Mouse (Mus musculus): ENCODE results near the gene Glrx5. TPM values are rescaled to one million over a fixed set of nuclear protein-coding genes. Genes with fewer than 3 reads are reported as not detected.

The Glrx5 gene
- polyA plus RNA-seq, 1 experiment: 22.5 TPM

GRCm38 (mm10) chr12:105039578-105040289 is 7.2 kb downstream of the Glrx5 start:
- Histone ChIP-seq H3K27ac (ENCODE audit: insufficient read depth, low read depth, low read length) (no peak overlapping the region), H3K4me1 (ENCODE audit: control insufficient read depth, insufficient read depth, low read length) (peaks cover 21% of the 10 kb centered on the region), H3K4me3 (ENCODE audit: insufficient read depth, low read length) (no peak overlapping the region)
- TF ChIP-seq CTCF (IDR thresholded peaks at IDR 0.05; ENCODE audit: low read depth, low read length) (no peak), POLR2A (IDR thresholded peaks at IDR 0.05; ENCODE audit: borderline replicate concordance, low read depth, low read length) (no peak)

GRCm38 (mm10) chr12:105040950-105041349 is 8.5 kb downstream of the Glrx5 start:
- TF ChIP-seq POLR2A (IDR thresholded peaks at IDR 0.05; ENCODE audit: borderline replicate concordance, low read depth, low read length) (no peak), CTCF (IDR thresholded peaks at IDR 0.05; ENCODE audit: low read depth, low read length) (no peak)
- H3K4me1 ChIP-seq (ENCODE audit: control insufficient read depth, insufficient read depth, low read length): peaks cover 17% of the 10 kb centered on the region
- no peak overlapping the region for H3K27ac ChIP-seq (ENCODE audit: insufficient read depth, low read depth, low read length)
- no peak overlapping the region for H3K4me3 ChIP-seq (ENCODE audit: insufficient read depth, low read length)

- H3K4me3 ChIP-seq (ENCODE audit: insufficient read depth, low read length): no peak overlapping the region
- no peak for TF ChIP-seq POLR2A (IDR thresholded peaks at IDR 0.05; ENCODE audit: borderline replicate concordance, low read depth, low read length)
- TF ChIP-seq CTCF (IDR thresholded peaks at IDR 0.05; ENCODE audit: low read depth, low read length): no peak
- no peaks in the 10 kb centered on the region for H3K4me1 ChIP-seq (ENCODE audit: control insufficient read depth, insufficient read depth, low read length)
- no peak overlapping the region for H3K27ac ChIP-seq (ENCODE audit: insufficient read depth, low read depth, low read length)
Measured at GRCm38 (mm10) chr12:105043081-105043480, 10.6 kb downstream of the Glrx5 start.

GRCm38 (mm10) chr12:105044775-105045174 is 12.3 kb downstream of the Glrx5 start:
- TF ChIP-seq POLR2A (IDR thresholded peaks at IDR 0.05; ENCODE audit: borderline replicate concordance, low read depth, low read length) (no peak), CTCF (IDR thresholded peaks at IDR 0.05; ENCODE audit: low read depth, low read length) (no peak)
- Histone ChIP-seq H3K4me1 (ENCODE audit: control insufficient read depth, insufficient read depth, low read length) (no peaks in the 10 kb centered on the region), H3K27ac (ENCODE audit: insufficient read depth, low read depth, low read length) (no peak overlapping the region), H3K4me3 (ENCODE audit: insufficient read depth, low read length) (no peak overlapping the region)

- no peak overlapping the region for H3K4me3 ChIP-seq (ENCODE audit: insufficient read depth, low read length)
- TF ChIP-seq CTCF (IDR thresholded peaks at IDR 0.05; ENCODE audit: low read depth, low read length): no peak
- TF ChIP-seq POLR2A (IDR thresholded peaks at IDR 0.05; ENCODE audit: borderline replicate concordance, low read depth, low read length): no peak
- no peak overlapping the region for H3K27ac ChIP-seq (ENCODE audit: insufficient read depth, low read depth, low read length)
- no peaks in the 10 kb centered on the region for H3K4me1 ChIP-seq (ENCODE audit: control insufficient read depth, insufficient read depth, low read length)
Measured at GRCm38 (mm10) chr12:105048301-105048863, 15.9 kb downstream of the Glrx5 start.

- H3K4me1 ChIP-seq (ENCODE audit: control insufficient read depth, insufficient read depth, low read length): no peaks in the 10 kb centered on the region
- no peak overlapping the region for H3K4me3 ChIP-seq (ENCODE audit: insufficient read depth, low read length)
- no peak overlapping the region for H3K27ac ChIP-seq (ENCODE audit: insufficient read depth, low read depth, low read length)
- TF ChIP-seq CTCF (IDR thresholded peaks at IDR 0.05; ENCODE audit: low read depth, low read length) (no peak), POLR2A (IDR thresholded peaks at IDR 0.05; ENCODE audit: borderline replicate concordance, low read depth, low read length) (no peak)
Measured at GRCm38 (mm10) chr12:105049813-105050212, 17.3 kb downstream of the Glrx5 start.

GRCm38 (mm10) chr12:105050898-105051297 is 18.4 kb downstream of the Glrx5 start:
- no peak overlapping the region for H3K4me3 ChIP-seq (ENCODE audit: insufficient read depth, low read length)
- H3K4me1 ChIP-seq (ENCODE audit: control insufficient read depth, insufficient read depth, low read length): no peaks in the 10 kb centered on the region
- TF ChIP-seq CTCF (IDR thresholded peaks at IDR 0.05; ENCODE audit: low read depth, low read length): peak; percentile 95
- TF ChIP-seq POLR2A (IDR thresholded peaks at IDR 0.05; ENCODE audit: borderline replicate concordance, low read depth, low read length): no peak
- H3K27ac ChIP-seq (ENCODE audit: insufficient read depth, low read depth, low read length): no peak overlapping the region

GRCm38 (mm10) chr12:105054041-105054440 is 21.6 kb downstream of the Glrx5 start:
- no peak overlapping the region for H3K4me3 ChIP-seq (ENCODE audit: insufficient read depth, low read length)
- no peaks in the 10 kb centered on the region for H3K4me1 ChIP-seq (ENCODE audit: control insufficient read depth, insufficient read depth, low read length)
- TF ChIP-seq CTCF (IDR thresholded peaks at IDR 0.05; ENCODE audit: low read depth, low read length) (no peak), POLR2A (IDR thresholded peaks at IDR 0.05; ENCODE audit: borderline replicate concordance, low read depth, low read length) (no peak)
- no peak overlapping the region for H3K27ac ChIP-seq (ENCODE audit: insufficient read depth, low read depth, low read length)

GRCm38 (mm10) chr12:105055308-105055707 is 22.8 kb downstream of the Glrx5 start:
- TF ChIP-seq POLR2A (IDR thresholded peaks at IDR 0.05; ENCODE audit: borderline replicate concordance, low read depth, low read length) (no peak), CTCF (IDR thresholded peaks at IDR 0.05; ENCODE audit: low read depth, low read length) (no peak)
- Histone ChIP-seq H3K27ac (ENCODE audit: insufficient read depth, low read depth, low read length) (no peak overlapping the region), H3K4me1 (ENCODE audit: control insufficient read depth, insufficient read depth, low read length) (no peaks in the 10 kb centered on the region), H3K4me3 (ENCODE audit: insufficient read depth, low read length) (no peak overlapping the region)

GRCm38 (mm10) chr12:105060006-105060405 is 27.5 kb downstream of the Glrx5 start:
- Histone ChIP-seq H3K4me1 (ENCODE audit: control insufficient read depth, insufficient read depth, low read length) (no peaks in the 10 kb centered on the region), H3K27ac (ENCODE audit: insufficient read depth, low read depth, low read length) (no peak overlapping the region), H3K4me3 (ENCODE audit: insufficient read depth, low read length) (no peak overlapping the region)
- no peak for TF ChIP-seq POLR2A (IDR thresholded peaks at IDR 0.05; ENCODE audit: borderline replicate concordance, low read depth, low read length)
